Mouse (Mus musculus) liver, embryonic 14 days (tissue): ENCODE measurements around the gene Epx. TPM values are rescaled to one million over a fixed set of nuclear protein-coding genes. Genes with fewer than 3 reads are reported as not detected.

Source experiments
- polyA plus RNA-seq: library from polyadenylated mRNA; depleted of rRNA; stranded (reverse); fragments of >200 nt; gene quantifications from 2 replicates; pipeline ENCODE4 v1.2.3, GENCODE M21; 2012; rRNA removed

The Epx gene
- 3.3 and 4.3 TPM in 2 replicates for polyA plus RNA-seq

DNA sequence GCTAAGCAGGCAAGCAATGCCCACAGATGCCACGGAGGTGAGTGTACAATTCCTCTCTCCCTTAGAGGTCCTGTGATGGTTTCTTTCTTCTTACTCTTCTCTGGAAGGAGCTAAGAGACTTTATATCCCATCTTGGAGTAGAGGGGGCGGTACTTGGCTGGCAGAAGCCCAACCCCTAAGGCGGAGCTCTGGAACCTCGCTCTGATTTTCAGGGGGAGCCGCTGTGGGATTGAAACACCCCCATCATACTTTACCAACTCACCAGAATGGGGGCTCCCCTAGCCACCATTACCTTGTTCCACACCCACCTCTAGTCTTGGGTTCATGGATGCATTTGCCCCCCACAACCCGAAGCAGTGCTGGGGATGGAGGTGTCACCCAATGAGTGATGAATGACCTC lies at the start of gene Epx:
Epx (minus strand) TSS at position 101 of the 400 bp plus-strand sequence.

DNA sequence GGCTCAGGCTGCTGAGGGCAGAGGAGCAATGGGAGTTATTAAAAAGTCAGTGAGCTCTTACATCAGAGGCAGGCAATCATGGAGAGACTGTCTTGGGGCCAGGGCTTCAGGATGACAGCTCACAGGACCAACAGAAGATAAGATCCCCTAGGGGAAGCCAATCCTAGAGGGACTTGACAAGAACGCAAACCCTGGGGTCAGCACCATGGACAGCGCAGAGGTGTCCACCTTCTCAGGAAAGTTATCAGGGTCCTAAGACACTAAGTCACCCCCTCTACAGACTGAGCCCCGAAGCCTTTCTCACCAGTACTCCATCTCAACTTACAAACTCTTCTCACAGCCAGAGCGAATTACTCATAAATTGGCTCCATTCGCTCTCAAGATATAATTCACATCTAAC lies 45.6 kb upstream of the Epx start, which contains the start of gene Olfr464:
Olfr464 (minus strand) TSS at position 2 of the 400 bp plus-strand sequence.

DNA sequence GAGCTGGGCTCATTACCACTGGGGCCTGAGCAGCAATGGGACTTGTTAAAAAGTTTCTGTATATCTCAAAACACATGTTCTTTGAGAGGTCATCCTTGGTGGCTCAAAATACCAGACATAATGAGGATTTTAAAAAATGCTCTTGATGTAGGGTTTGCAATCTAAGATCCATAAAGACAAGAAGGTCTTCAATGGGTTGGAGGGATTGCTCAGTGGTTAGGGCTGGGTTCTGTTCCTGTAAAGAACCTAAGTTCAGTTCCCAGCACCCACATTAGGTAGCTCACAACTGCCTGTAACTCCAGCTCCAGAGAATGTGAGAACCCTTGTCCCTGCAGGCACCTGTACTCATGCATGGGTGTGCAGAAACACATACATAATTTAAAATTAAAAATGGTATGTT lies 22.0 kb upstream of the Epx start, which contains the start of gene Olfr463:
Olfr463 (minus strand) TSS at position 101 of the 400 bp plus-strand sequence.

DNA sequence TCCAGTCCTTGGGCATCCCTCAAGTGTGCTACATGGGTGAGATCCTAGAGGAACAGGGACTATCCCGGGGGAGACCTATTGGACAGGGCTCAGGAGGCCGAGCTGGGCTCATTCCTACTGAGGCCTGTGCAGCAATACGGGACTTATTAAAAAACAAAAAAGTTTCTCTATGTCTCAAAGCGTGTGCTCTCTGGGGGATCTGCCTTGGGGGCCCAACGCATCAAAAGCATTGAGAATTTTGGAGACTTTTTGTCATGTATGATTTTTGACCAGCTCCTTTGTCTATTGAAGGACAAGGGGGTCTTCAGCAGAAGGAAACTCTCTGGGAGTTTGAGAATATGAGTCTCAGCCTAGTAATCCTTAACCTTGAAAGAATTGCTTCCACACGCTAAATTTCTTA lies 16.8 kb upstream of the Epx start, which contains the start of gene Olfr462:
Olfr462 (minus strand) TSS at position 101 of the 400 bp plus-strand sequence.

DNA sequence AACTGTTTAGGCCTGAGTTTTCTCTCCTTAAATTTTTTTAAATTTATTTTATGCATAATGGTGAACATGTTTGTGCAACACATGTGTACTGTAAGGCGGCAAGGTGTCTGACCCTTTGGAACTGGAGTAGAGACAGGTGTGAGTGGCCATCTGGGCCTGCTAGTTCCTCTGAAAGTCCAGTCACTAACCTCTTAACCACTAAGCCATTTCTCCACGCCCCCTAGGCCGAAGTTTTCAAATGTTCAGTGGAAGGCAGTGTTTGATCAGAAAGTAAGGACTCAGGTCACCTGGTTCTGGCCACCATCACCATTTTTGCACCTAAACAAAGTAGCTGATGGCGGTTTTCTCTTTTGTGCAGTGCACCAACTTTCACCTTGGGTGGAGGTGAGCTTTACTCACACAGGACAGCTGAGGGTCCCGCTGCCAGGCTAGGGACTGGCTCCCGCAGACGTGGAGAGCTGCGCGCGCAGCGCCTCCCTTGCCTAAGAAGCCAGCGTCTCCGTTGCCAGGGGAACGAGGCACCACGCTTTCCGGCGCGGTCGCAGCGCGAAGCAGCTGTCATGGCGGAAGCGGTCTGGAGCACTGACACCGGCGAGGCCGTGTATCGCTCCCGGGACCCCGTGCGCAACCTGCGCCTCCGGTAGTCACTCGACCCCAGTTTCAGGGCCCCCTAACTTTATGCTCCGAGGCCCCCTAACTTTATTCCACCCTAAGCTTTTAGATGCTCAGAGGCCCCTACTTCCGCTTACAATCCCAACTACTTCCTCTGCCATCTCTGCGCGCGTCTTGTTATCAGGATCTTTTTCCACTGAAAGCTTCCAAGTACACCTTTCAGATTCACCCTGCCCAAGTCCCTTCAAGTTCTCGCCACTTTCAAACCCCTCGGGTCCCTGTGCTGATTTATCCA lies 22.4 kb downstream of the Epx start, which contains the start of gene Mks1:
Mks1 (plus strand) TSS at position 526 of the 907 bp plus-strand sequence.

DNA sequence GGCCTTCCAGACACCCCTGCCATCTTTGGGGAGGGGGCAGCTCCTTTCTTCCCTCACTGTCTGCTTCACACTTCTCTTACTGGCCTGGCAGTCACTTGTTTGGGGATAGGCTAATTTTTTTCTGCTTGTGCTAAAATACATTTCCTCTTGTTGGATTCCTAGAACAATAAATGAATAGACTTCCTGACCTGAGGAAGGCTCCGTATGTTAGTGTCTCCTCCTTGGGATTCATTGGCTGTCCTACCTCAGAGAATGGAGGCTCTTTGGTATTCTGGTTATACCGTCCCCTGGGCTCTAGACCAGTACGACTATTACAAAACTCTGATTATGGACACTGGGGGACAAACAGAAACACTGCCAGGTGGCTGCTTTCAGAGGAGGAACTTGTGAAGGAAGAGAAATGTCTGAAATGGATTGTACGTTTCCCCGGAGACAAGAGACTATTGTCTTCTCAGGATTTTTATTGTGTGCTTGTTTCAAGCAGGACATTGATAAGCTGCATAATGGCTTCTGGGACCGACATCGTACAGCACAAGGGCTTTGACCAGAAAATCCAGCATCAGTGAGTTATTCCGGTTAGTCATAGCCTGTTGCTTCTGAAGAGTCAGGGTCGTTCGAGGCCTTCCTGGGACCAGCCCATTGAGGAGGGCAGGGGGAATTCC lies 47.0 kb downstream of the Epx start, which contains the start of gene Lpo:
Lpo (minus strand) TSS at position 51 of the 662 bp plus-strand sequence.

Other genes starting within 250 kb of the Epx start
- gene Rnf43, start 212.8 kb downstream of the Epx start, polyA plus RNA-seq: 3.4 and 4.6 TPM in 2 replicates
- gene Supt4a, start 138.0 kb downstream of the Epx start, polyA plus RNA-seq: 113 and 125 TPM in 2 replicates
- 5.5 TPM in 2 replicates for gene Tspoap1, start 115.0 kb downstream of the Epx start, polyA plus RNA-seq
- 132 and 166 TPM in 2 replicates for gene Mpo, start 82.0 kb downstream of the Epx start, polyA plus RNA-seq
- gene Lpo, start 47.2 kb downstream of the Epx start, polyA plus RNA-seq: not detected in 2 replicates
- gene Mks1, start 22.3 kb downstream of the Epx start, polyA plus RNA-seq: 2.0 and 2.1 TPM in 2 replicates
- gene Olfr462, start 16.7 kb upstream of the Epx start, polyA plus RNA-seq: not detected in 2 replicates
- gene Olfr463, start 21.9 kb upstream of the Epx start, polyA plus RNA-seq: not detected in 2 replicates
- not detected in 2 replicates for gene Olfr464, start 45.4 kb upstream of the Epx start, polyA plus RNA-seq
- gene Dynll2, start 112.0 kb upstream of the Epx start, polyA plus RNA-seq: 22.7 and 22.9 TPM in 2 replicates
- gene Srsf1, start 171.8 kb upstream of the Epx start, polyA plus RNA-seq: 164 and 194 TPM in 2 replicates
- gene Vezf1, start 192.7 kb upstream of the Epx start, polyA plus RNA-seq: 5.7 and 6.4 TPM in 2 replicates
- gene Cuedc1, start 222.5 kb upstream of the Epx start, polyA plus RNA-seq: 0.77 and 1.3 TPM in 2 replicates